Mouse (Mus musculus): ENCODE measurements around the gene Efna5. TPM values are rescaled to one million over a fixed set of nuclear protein-coding genes. Genes with fewer than 3 reads are reported as not detected.

Efna5 gene
- total RNA-seq (2023), result 0.77 TPM

GRCm38 (mm10) chr17:62881176-62881790 is at the start of gene Efna5:
Gene Efna5, minus strand, starts transcription at chr17:62881317.

